Mouse (Mus musculus) small intestine, adult 10 weeks (tissue): Measurements from ENCODE around the gene Ddx23. TPM values are rescaled to one million over a fixed set of nuclear protein-coding genes. Genes with fewer than 3 reads are reported as not detected.

ENCODE experiments used
- polyA plus RNA-seq: library from polyadenylated mRNA; stranded (reverse); fragments of 350-450 nt; fragmentation: Illumina TruSeq; extraction: RNeasy Lipid Tissue Mini Kit (QIAGEN cat#74804); gene quantifications from one replicate; pipeline ENCODE4 v1.2.3, GENCODE M21; 2014; ENCODE audit warnings: low replicate concordance

Gene Ddx23
- 1.6 TPM for polyA plus RNA-seq

GRCm38 (mm10) chr15:98662567-98663545 lies at the start of gene Ddx23:
Gene Ddx23, minus strand, starts transcription at chr15:98662894.

GRCm38 (mm10) chr15:98707766-98708372 lies 45.2 kb upstream of the Ddx23 start, which contains the start of gene Ccdc65:
Gene Ccdc65, plus strand, starts transcription at chr15:98708207.

GRCm38 (mm10) chr15:98676940-98677728 lies 14.4 kb upstream of the Ddx23 start, which contains the start of gene Rnd1:
Gene Rnd1, minus strand, starts transcription at chr15:98677461.

GRCm38 (mm10) chr15:98630540-98630939 lies 32.2 kb downstream of the Ddx23 start, which contains the start of gene Cacnb3:
Gene Cacnb3, plus strand, starts transcription at chr15:98630840.

GRCm38 (mm10) chr15:98609331-98610130 lies 53.2 kb downstream of the Ddx23 start, which contains the start of gene Adcy6:
Gene Adcy6, minus strand, starts transcription at chr15:98610076.

Other genes starting within 250 kb of the Ddx23 start
- not detected for gene Olfr282, start 231.7 kb downstream of the Ddx23 start, polyA plus RNA-seq
- gene Olfr281, start 210.3 kb downstream of the Ddx23 start, polyA plus RNA-seq, result not detected
- not detected for gene OR5BS1P, start 193.0 kb downstream of the Ddx23 start, polyA plus RNA-seq
- not detected for gene Lalba, start 180.2 kb downstream of the Ddx23 start, polyA plus RNA-seq
- gene Olfr279, start 170.5 kb downstream of the Ddx23 start, polyA plus RNA-seq, result not detected
- gene Kansl2, start 128.6 kb downstream of the Ddx23 start, polyA plus RNA-seq, result 28.5 TPM
- 58.6 TPM for gene Ccnt1, start 92.0 kb downstream of the Ddx23 start, polyA plus RNA-seq
- not detected for gene 4930415O20Rik, start 91.9 kb downstream of the Ddx23 start, polyA plus RNA-seq
- gene Adcy6, start 52.8 kb downstream of the Ddx23 start, polyA plus RNA-seq, result 3.0 TPM
- 0.22 TPM for gene Cacnb3, start 32.1 kb downstream of the Ddx23 start, polyA plus RNA-seq
- not detected for gene Rnd1, start 14.6 kb upstream of the Ddx23 start, polyA plus RNA-seq
- not detected for gene Ccdc65, start 45.3 kb upstream of the Ddx23 start, polyA plus RNA-seq
- gene Fkbp11, start 65.3 kb upstream of the Ddx23 start, polyA plus RNA-seq, result not detected
- 17.6 TPM for gene Arf3, start 100.3 kb upstream of the Ddx23 start, polyA plus RNA-seq
- gene Wnt10b, start 115.3 kb upstream of the Ddx23 start, polyA plus RNA-seq, result not detected
- gene Wnt1, start 127.0 kb upstream of the Ddx23 start, polyA plus RNA-seq, result not detected
- gene Ddn, start 146.6 kb upstream of the Ddx23 start, polyA plus RNA-seq, result not detected
- gene Prkag1, start 168.6 kb upstream of the Ddx23 start, polyA plus RNA-seq, result 25.9 TPM
- gene Kmt2d, start 208.3 kb upstream of the Ddx23 start, polyA plus RNA-seq, result 1.7 TPM
- 13.2 TPM for gene Rhebl1, start 231.6 kb upstream of the Ddx23 start, polyA plus RNA-seq
- not detected for gene Dhh, start 235.6 kb upstream of the Ddx23 start, polyA plus RNA-seq